Mouse (Mus musculus) small intestine, adult 2 months (tissue): ENCODE measurements around the gene Lyve1. TPM values are rescaled to one million over a fixed set of nuclear protein-coding genes. Genes with fewer than 3 reads are reported as not detected.

Experiments used
- H3K27ac ChIP-seq: fragments of 200-500 bp; 2 replicates; pipeline ENCODE4 v1.5.1; 2012; ENCODE audit warnings: low read depth, low read length, control low read depth, inconsistent platforms; ENCODE audit not compliant: insufficient read depth
- H3K27me3 ChIP-seq: fragments of 200-500 bp; 2 replicates; pipeline ENCODE4 v1.6.1; 2012; ENCODE audit warnings: mild to moderate bottlenecking, moderate library complexity, low read length, inconsistent platforms; ENCODE audit not compliant: control insufficient read depth, insufficient read depth
- H3K36me3 ChIP-seq: fragments of 200-500 bp; 2 replicates; pipeline ENCODE4 v1.6.1; 2012; ENCODE audit warnings: mild to moderate bottlenecking, low read length, control low read depth, inconsistent platforms; ENCODE audit not compliant: control insufficient read depth, insufficient read depth
- H3K4me1 ChIP-seq: fragments of 200-500 bp; 2 replicates; pipeline ENCODE4 v1.6.1; 2012; ENCODE audit warnings: low read length, inconsistent platforms, mixed read lengths; ENCODE audit not compliant: control insufficient read depth, insufficient read depth, insufficient read length
- H3K4me3 ChIP-seq: fragments of 200-500 bp; 2 replicates; pipeline ENCODE4 v1.5.1; 2012; ENCODE audit warnings: low read depth, mild to moderate bottlenecking, control low read depth, inconsistent platforms, low read length, moderate library complexity
- CTCF ChIP-seq: fragments of 200-500 bp; IDR thresholded peaks from 2 replicates; pipeline ENCODE4 v1.5.1; 2012; ENCODE audit warnings: low read depth, mild to moderate bottlenecking, control low read depth, inconsistent platforms, low read length, moderate library complexity, mixed read lengths; ENCODE audit not compliant: insufficient replicate concordance, insufficient read length; ENCODE audit errors: extremely low read depth
- POLR2A ChIP-seq: fragments of 200-500 bp; IDR thresholded peaks from 2 replicates; pipeline ENCODE4 v1.6.1; 2012; ENCODE audit warnings: low read depth, mild to moderate bottlenecking, control low read depth, inconsistent platforms, low read length, moderate library complexity
- WGBS: fragments of 180-500 bp; shearing (Covaris S2); methylation state at CpG from one replicate; pipeline ENCODE4 v1.1.7; 2018; 5-methylcytosine and 5-hydroxymethylcytosine counted together
- polyA plus RNA-seq: library from polyadenylated mRNA; depleted of rRNA; stranded (reverse); fragments of >200 nt; gene quantifications from 2 replicates; pipeline ENCODE4 v1.2.3, GENCODE M21; 2012

Lyve1 gene
- polyA plus RNA-seq, 1 experiment, result 8.9 TPM

GRCm38 (mm10) chr7:110867116-110867515 is 4.1 kb upstream of the Lyve1 start:
- 95% methylated on average over 6 of the region's 6 CpGs for WGBS
- no peak overlapping the region for H3K27ac ChIP-seq
- H3K4me3 ChIP-seq, result no peak overlapping the region
- TF ChIP-seq CTCF, result no peak
- TF ChIP-seq POLR2A, result no peak
- H3K4me1 ChIP-seq, result peaks cover 19% of the 10 kb centered on the region
- no peaks in the 10 kb centered on the region for H3K36me3 ChIP-seq
- no peaks in the 10 kb centered on the region for H3K27me3 ChIP-seq

- H3K27me3 ChIP-seq, result no peaks in the 10 kb centered on the region
- no peaks in the 10 kb centered on the region for H3K36me3 ChIP-seq
- H3K4me1 ChIP-seq, result peaks cover 19% of the 10 kb centered on the region
- no peak overlapping the region for H3K4me3 ChIP-seq
- WGBS, result 20% methylated on average over 3 of the region's 3 CpGs
- TF ChIP-seq CTCF, result no peak
- TF ChIP-seq POLR2A, result no peak
- peak overlapping the region; percentile 100 for H3K27ac ChIP-seq
Measured at GRCm38 (mm10) chr7:110866021-110866420, 3.0 kb upstream of the Lyve1 start.

- H3K4me3 ChIP-seq, result no peak overlapping the region
- no peaks in the 10 kb centered on the region for H3K36me3 ChIP-seq
- 22% methylated on average over 6 of the region's 6 CpGs for WGBS
- no peak for TF ChIP-seq POLR2A
- no peak for TF ChIP-seq CTCF
- no peaks in the 10 kb centered on the region for H3K27me3 ChIP-seq
- peaks cover 19% of the 10 kb centered on the region for H3K4me1 ChIP-seq
- H3K27ac ChIP-seq, result peak overlapping the region; percentile 100
Measured at GRCm38 (mm10) chr7:110865570-110865969, 2.5 kb upstream of the Lyve1 start.

GRCm38 (mm10) chr7:110865038-110865437 is 2.0 kb upstream of the Lyve1 start:
- no peak overlapping the region for H3K4me3 ChIP-seq
- TF ChIP-seq POLR2A (no peak), CTCF (no peak)
- peak overlapping the region; percentile 98 for H3K27ac ChIP-seq
- no peaks in the 10 kb centered on the region for H3K36me3 ChIP-seq
- 54% methylated on average over 10 of the region's 10 CpGs for WGBS
- H3K27me3 ChIP-seq, result no peaks in the 10 kb centered on the region
- peaks cover 19% of the 10 kb centered on the region for H3K4me1 ChIP-seq

- H3K4me1 ChIP-seq, result peaks cover 27% of the 10 kb centered on the region
- 11% methylated on average over 5 of the region's 5 CpGs for WGBS
- TF ChIP-seq CTCF (no peak), POLR2A (no peak)
Measured at GRCm38 (mm10) chr7:110860129-110860528, 2.9 kb downstream of the Lyve1 start.

GRCm38 (mm10) chr7:110855604-110856003 is 7.4 kb downstream of the Lyve1 start:
- 80% methylated on average over 1 of the region's 1 CpGs for WGBS
- Histone ChIP-seq H3K4me3 (no peak overlapping the region), H3K27me3 (no peaks in the 10 kb centered on the region), H3K36me3 (no peaks in the 10 kb centered on the region), H3K4me1 (peaks cover 41% of the 10 kb centered on the region; the same call in 1 of the 2 replicates), H3K27ac (peak overlapping the region; percentile 25; the same call in 1 of the 2 replicates)
- TF ChIP-seq CTCF, result no peak
- no peak for TF ChIP-seq POLR2A

More at GRCm38 (mm10) chr7:110860129-110860528, 2.9 kb downstream of the Lyve1 start:
- no peaks in the 10 kb centered on the region for H3K36me3 ChIP-seq
- no peak overlapping the region for H3K4me3 ChIP-seq
- peak overlapping the region; percentile 70 for H3K27ac ChIP-seq
- H3K27me3 ChIP-seq, result no peaks in the 10 kb centered on the region

- Histone ChIP-seq H3K4me3 (no peak overlapping the region), H3K4me1 (peaks cover 41% of the 10 kb centered on the region; the same call in 1 of the 2 replicates), H3K27ac (peak overlapping the region; percentile 25), H3K27me3 (no peaks in the 10 kb centered on the region), H3K36me3 (no peaks in the 10 kb centered on the region)
- 22% methylated on average over 8 of the region's 8 CpGs for WGBS
- TF ChIP-seq CTCF (no peak), POLR2A (no peak)
Measured at GRCm38 (mm10) chr7:110854927-110855546, 8.0 kb downstream of the Lyve1 start.
